Mouse (Mus musculus): ENCODE results near the gene Parp6. TPM values are rescaled to one million over a fixed set of nuclear protein-coding genes. Genes with fewer than 3 reads are reported as not detected.
A peak's percentile ranks its signal among the peaks of the same experiment; 100 is the strongest.

Gene Parp6
- total and polyA plus RNA-seq, 3 experiments, result 4.4 to 5.7 (median 4.6) TPM

- TF ChIP-seq TCF12 (IDR thresholded peaks at IDR 0.05; ENCODE audit: low read depth, low read length) (peak; percentile 63), CHD1 (IDR thresholded peaks at IDR 0.05; ENCODE audit: low read depth, low read length) (peak; percentile 74; the same call in 1 of the 2 replicates), JUN (IDR thresholded peaks at IDR 0.05; ENCODE audit: insufficient read depth, low read depth, low read length) (no peak), IRF4 (IDR thresholded peaks at IDR 0.05; ENCODE audit: low read depth, low read length) (peak; percentile 46), USF2 (conservative IDR thresholded peaks at IDR 0.05; ENCODE audit: low read depth, low read length) (no peak), RAD21 (IDR thresholded peaks at IDR 0.05; ENCODE audit: low read depth, low read length) (peak; percentile 9), POLR2A (IDR thresholded peaks at IDR 0.05; ENCODE audit: low read depth, low read length) (peak; percentile 35; the same call in 1 of the 2 replicates), UBTF (IDR thresholded peaks at IDR 0.05; ENCODE audit: low read depth, low read length) (0 out of 2 replicates have a peak, but pooled peaks have one; percentile 3), CHD2 (IDR thresholded peaks at IDR 0.05; ENCODE audit: low read length) (peak; percentile 96), KAT2A (IDR thresholded peaks at IDR 0.05; ENCODE audit: insufficient replicate concordance, low read length) (0 out of 2 replicates have a peak, but pooled peaks have one; percentile 31)
Measured at GRCm38 (mm10) chr9:59656635-59657617, 39.8 kb downstream of the Parp6 start (continued).

DNA sequence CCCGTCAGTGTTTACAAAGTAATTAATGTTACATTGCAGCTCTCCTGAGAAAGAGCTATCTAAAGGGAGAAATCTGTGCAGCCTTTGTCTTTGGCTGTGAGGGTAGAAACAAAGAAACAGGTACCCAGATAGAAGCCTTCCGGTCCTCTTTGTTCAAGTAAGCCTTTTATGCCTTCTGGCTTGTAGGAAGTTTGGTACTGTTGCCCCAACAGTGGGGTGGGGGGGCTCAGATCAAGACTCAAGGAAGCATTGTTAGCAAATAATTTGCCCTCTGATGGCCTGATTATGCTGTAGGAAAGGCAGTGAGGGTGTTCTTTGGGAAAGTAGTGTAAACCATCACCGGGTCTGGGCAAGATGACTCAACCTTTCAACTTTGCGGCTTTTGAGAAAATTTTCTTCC lies 41.1 kb downstream of the Parp6 start:
- Histone ChIP-seq H3K4me3 (replicated peaks in 1 of 3; ENCODE audit: low read depth in 2 of 3, low read length in 2 of 3, poor library complexity in 1 of 3) (peak overlapping the region; percentile 81 to 98 (median 88)), H3K4me1 (ENCODE audit: control insufficient read depth in 1 of 2, insufficient read depth in 2 of 2) (peaks cover 7 to 53% of the 10 kb centered on the region in 2 experiments), H3K36me3 (replicated peaks in 1 of 2; ENCODE audit: control insufficient read depth in 1 of 2, insufficient read depth in 1 of 2, low read length in 1 of 2) (peaks cover 14 to 41% of the 10 kb centered on the region in 2 experiments), H3K9ac (ENCODE audit: insufficient read depth, low read depth) (peak overlapping the region; percentile 81), H3K9me3 (replicated peaks; ENCODE audit: low read length) (no peaks in the 10 kb centered on the region), H3K27ac (ENCODE audit: insufficient read depth, low read depth) (peak overlapping the region; percentile 88), H3K27me3 (replicated peaks) (no peaks in the 10 kb centered on the region), H3K4me2 (ENCODE audit: insufficient read depth, low read depth, poor library complexity, severe bottlenecking) (peak overlapping the region; percentile 96), H3K79me2 (replicated peaks; ENCODE audit: control insufficient read depth, extremely low read depth, insufficient read depth, poor library complexity, severe bottlenecking) (peaks cover 63% of the 10 kb centered on the region)
- in situ Hi-C loops (cut with MboI; ENCODE audit: low pct_ligation_motif_present, low pct_unique_long_range_greater_than_20kb, low sequenced_read_pairs), result no loop called here
- DNase-seq (ENCODE audit: extremely low read depth), result no peak
- dilution Hi-C loops (cut with MboI; ENCODE audit: extremely low pct_ligation_motif_present, extremely low pct_unique_long_range_greater_than_20kb, low sequenced_read_pairs), result no loop called here
- TF ChIP-seq USF2 (conservative IDR thresholded peaks at IDR 0.05; ENCODE audit: low read depth, low read length) (no peak), CHD1 (IDR thresholded peaks at IDR 0.05; ENCODE audit: low read depth, low read length) (0 out of 2 replicates have a peak, but pooled peaks have one; percentile 14)

GRCm38 (mm10) chr9:59659036-59660026 lies 42.2 kb downstream of the Parp6 start:
- peak overlapping the region; percentile 96 for H3K4me2 ChIP-seq (ENCODE audit: insufficient read depth, low read depth, poor library complexity, severe bottlenecking)
- peaks cover 21 to 53% of the 10 kb centered on the region in 2 experiments for H3K36me3 ChIP-seq (replicated peaks in 1 of 2; ENCODE audit: control insufficient read depth in 1 of 2, insufficient read depth in 1 of 2, low read length in 1 of 2)
- dilution Hi-C loops (cut with MboI; ENCODE audit: extremely low pct_ligation_motif_present, extremely low pct_unique_long_range_greater_than_20kb, low sequenced_read_pairs), result no loop called here
- peak overlapping the region; percentile 81 for H3K9ac ChIP-seq (ENCODE audit: insufficient read depth, low read depth)
- H3K4me3 ChIP-seq (replicated peaks in 1 of 3; ENCODE audit: low read depth in 2 of 3, low read length in 2 of 3, poor library complexity in 1 of 3), result peak overlapping the region; percentile 49 to 98 (median 81)
- H3K79me2 ChIP-seq (replicated peaks; ENCODE audit: control insufficient read depth, extremely low read depth, insufficient read depth, poor library complexity, severe bottlenecking), result peaks cover 74% of the 10 kb centered on the region
- peak overlapping the region; percentile 94 for H3K27ac ChIP-seq (ENCODE audit: insufficient read depth, low read depth)
- in situ Hi-C loops (cut with MboI; ENCODE audit: low pct_ligation_motif_present, low pct_unique_long_range_greater_than_20kb, low sequenced_read_pairs), result no loop called here
- no peaks in the 10 kb centered on the region for H3K9me3 ChIP-seq (replicated peaks; ENCODE audit: low read length)
- DNase-seq (ENCODE audit: extremely low read depth), result peak; percentile 96
- H3K4me1 ChIP-seq (ENCODE audit: control insufficient read depth in 1 of 2, insufficient read depth in 2 of 2), result peaks cover 7 to 56% of the 10 kb centered on the region in 2 experiments
- H3K27me3 ChIP-seq (replicated peaks), result no peaks in the 10 kb centered on the region
- TF ChIP-seq ZC3H11A (IDR thresholded peaks at IDR 0.05; ENCODE audit: low read depth, low read length) (no peak), NRF1 (IDR thresholded peaks at IDR 0.05; ENCODE audit: low read depth, low read length) (no peak), ZMIZ1 (IDR thresholded peaks at IDR 0.05; ENCODE audit: low read depth, low read length) (no peak), UBTF (IDR thresholded peaks at IDR 0.05; ENCODE audit: low read depth, low read length) (no peak), IRF4 (IDR thresholded peaks at IDR 0.05; ENCODE audit: low read depth, low read length) (peak; percentile 89), E2F4 (IDR thresholded peaks at IDR 0.05; ENCODE audit: insufficient replicate concordance, low read depth, low read length) (no peak), POLR2A (IDR thresholded peaks at IDR 0.05; ENCODE audit: low read depth, low read length) (no peak; the same call in none of the 2 replicates), POLR2AphosphoS2 (IDR thresholded peaks at IDR 0.05; ENCODE audit: low read depth, low read length) (no peak; the same call in 1 of the 2 replicates), MEF2A (IDR thresholded peaks at IDR 0.05; ENCODE audit: borderline replicate concordance, low read depth, low read length) (peak; percentile 68), BHLHE40 (IDR thresholded peaks at IDR 0.05; ENCODE audit: low read depth, low read length) (peak; percentile 84), USF1 (IDR thresholded peaks at IDR 0.05; ENCODE audit: low read depth, low read length) (no peak), EP300 (IDR thresholded peaks at IDR 0.05; ENCODE audit: low read length) (peak; percentile 88), TCF12 (IDR thresholded peaks at IDR 0.05; ENCODE audit: low read depth, low read length) (peak; percentile 43; the same call in 1 of the 2 replicates), KAT2A (IDR thresholded peaks at IDR 0.05; ENCODE audit: insufficient replicate concordance, low read length) (0 out of 2 replicates have a peak, but pooled peaks have one; percentile 32), JUN (IDR thresholded peaks at IDR 0.05; ENCODE audit: insufficient read depth, low read depth, low read length) (peak; percentile 76), ELF1 (IDR thresholded peaks at IDR 0.05; ENCODE audit: low read depth, low read length) (0 out of 2 replicates have a peak, but pooled peaks have one; percentile 26), MAFK (IDR thresholded peaks at IDR 0.05; ENCODE audit: insufficient replicate concordance, low read length) (peak; percentile 57; the same call in 1 of the 2 replicates), RAD21 (IDR thresholded peaks at IDR 0.05; ENCODE audit: low read depth, low read length) (peak; percentile 16; the same call in 1 of the 2 replicates)

Measured in CH12.LX (cell line).